Mouse (Mus musculus) spleen, postnatal 10 days (tissue): ENCODE results near the gene Emc7.

Experiments used
- DNase-seq, 2 experiments: peaks; one replicate each; pipeline ENCODE4 v3.0.0; 2021 to 2022; ENCODE audit warnings: low spot score in 2 of 2

Emc7 gene

DNA sequence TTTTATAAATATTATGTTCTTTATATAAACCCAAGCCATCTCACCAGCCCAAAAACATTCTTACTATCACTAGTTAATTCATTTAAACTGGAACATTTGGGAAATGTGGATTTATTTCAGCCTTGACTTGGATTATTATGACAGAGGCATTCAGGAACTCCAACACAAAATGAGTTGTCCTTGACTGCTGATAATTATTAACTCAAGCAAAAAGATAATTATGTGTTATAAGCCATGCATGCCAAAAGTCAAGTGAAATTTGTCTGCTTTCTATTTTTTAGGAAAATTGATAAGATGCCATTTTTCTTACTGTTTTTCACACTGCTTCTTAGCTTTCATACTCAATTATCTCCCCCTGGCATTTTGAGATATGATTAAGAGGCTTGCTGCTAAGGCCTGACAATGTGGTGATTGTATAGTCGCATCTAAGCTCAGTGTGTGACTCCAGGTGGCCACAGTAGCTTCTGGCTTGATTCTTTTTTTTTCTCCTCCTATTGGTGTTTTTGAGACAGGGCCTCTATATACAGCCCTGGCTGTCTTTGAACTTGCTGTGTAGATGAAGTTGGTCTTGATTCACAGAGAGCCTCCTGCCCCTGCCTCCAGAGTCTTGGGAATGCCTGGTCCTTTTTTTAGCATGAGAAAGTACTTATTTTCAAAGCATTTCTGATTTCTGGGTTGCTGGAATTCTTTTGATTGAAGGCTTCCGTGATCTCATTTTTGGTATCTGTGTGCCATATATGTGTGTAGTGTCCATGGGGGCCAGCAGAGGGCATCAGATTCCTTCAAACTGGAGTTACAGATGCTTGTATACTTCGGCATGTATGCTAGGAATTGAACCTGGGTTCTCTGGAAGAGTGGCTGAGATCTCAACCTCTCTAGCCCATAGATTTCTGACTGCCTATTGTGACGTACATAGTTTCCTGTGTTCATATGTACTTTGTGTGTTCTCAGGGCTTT, 66.0 kb downstream of the Emc7 start:
- DNase-seq, result no peak
